Mouse (Mus musculus) right cerebral cortex, postnatal 4 days (tissue): ENCODE results near the gene Odf2.

Experiments used
- DNase-seq: peaks from one replicate; pipeline ENCODE4 v3.0.0-alpha.2; 2022

Odf2 gene

GRCm38 (mm10) chr2:29940073-29940472, 51.1 kb downstream of the Odf2 start:
- DNase-seq: no peak

- DNase-seq: no peak
Measured at GRCm38 (mm10) chr2:29940826-29941225, 51.8 kb downstream of the Odf2 start.

- no peak for DNase-seq
Measured at GRCm38 (mm10) chr2:29944723-29945122, 55.7 kb downstream of the Odf2 start.

GRCm38 (mm10) chr2:29948896-29949295, 59.9 kb downstream of the Odf2 start:
- no peak for DNase-seq

GRCm38 (mm10) chr2:29961246-29961645, 72.2 kb downstream of the Odf2 start:
- DNase-seq: no peak

- DNase-seq: peak; percentile 22
Measured at GRCm38 (mm10) chr2:29964354-29965249, 75.6 kb downstream of the Odf2 start.

GRCm38 (mm10) chr2:29965250-29965843, 76.3 kb downstream of the Odf2 start, which contains the start of gene Sptan1:
Sptan1 (plus strand) TSS chr2:29965560.
- DNase-seq: peak; percentile 99

GRCm38 (mm10) chr2:29965906-29966305, 76.9 kb downstream of the Odf2 start:
- DNase-seq: peak; percentile 63

GRCm38 (mm10) chr2:29966826-29967225, 77.8 kb downstream of the Odf2 start:
- no peak for DNase-seq

- no peak for DNase-seq
Measured at GRCm38 (mm10) chr2:29967768-29968167, 78.7 kb downstream of the Odf2 start.

GRCm38 (mm10) chr2:29968638-29969037, 79.6 kb downstream of the Odf2 start:
- no peak for DNase-seq

GRCm38 (mm10) chr2:29971838-29972635, 83.0 kb downstream of the Odf2 start:
- peak; percentile 12 for DNase-seq

GRCm38 (mm10) chr2:29973525-29973924, 84.5 kb downstream of the Odf2 start:
- no peak for DNase-seq

- peak; percentile 30 for DNase-seq
Measured at GRCm38 (mm10) chr2:29977307-29977706, 88.3 kb downstream of the Odf2 start.

- no peak for DNase-seq
Measured at GRCm38 (mm10) chr2:29980661-29981060, 91.6 kb downstream of the Odf2 start.
